Mouse (Mus musculus) neural tube, embryonic 12.5 days (tissue): Measurements from ENCODE around the gene Grem2. TPM values are rescaled to one million over a fixed set of nuclear protein-coding genes. Genes with fewer than 3 reads are reported as not detected.

Experiments used
- ATAC-seq: fragments of 200-750 bp; cut with Nextera tagmentation; 2 replicates; pipeline ENCODE4 v1.8.0; 2017; ENCODE audit warnings: low read depth, mild to moderate bottlenecking, moderate TSS enrichment, moderate library complexity; ENCODE audit not compliant: low FRiP score
- H3K27ac ChIP-seq: fragments of 300-500 bp; sonication (generic); 2 replicates; pipeline ENCODE4 v1.5.1; 2016
- H3K27me3 ChIP-seq: fragments of 300-500 bp; sonication (generic); replicated peaks from 2 replicates; pipeline ENCODE4 v1.6.1; 2016; ENCODE audit warnings: mild to moderate bottlenecking
- H3K36me3 ChIP-seq: fragments of 300-500 bp; sonication (generic); 2 replicates; pipeline ENCODE4 v1.6.1; 2016; ENCODE audit warnings: mild to moderate bottlenecking
- H3K4me1 ChIP-seq: fragments of 300-500 bp; sonication (generic); 2 replicates; pipeline ENCODE4 v1.6.1; 2016
- H3K4me2 ChIP-seq: fragments of 300-500 bp; sonication (generic); replicated peaks from 2 replicates; pipeline ENCODE4 v1.6.1; 2016; ENCODE audit warnings: mild to moderate bottlenecking
- H3K4me3 ChIP-seq: fragments of 300-500 bp; sonication (generic); 2 replicates; pipeline ENCODE4 v1.5.1; 2016
- H3K9ac ChIP-seq: fragments of 300-500 bp; sonication (generic); 2 replicates; pipeline ENCODE4 v1.6.1; 2016; ENCODE audit warnings: mild to moderate bottlenecking
- H3K9me3 ChIP-seq: fragments of 300-500 bp; sonication (generic); 2 replicates; pipeline ENCODE4 v1.6.1; 2016; ENCODE audit warnings: mild to moderate bottlenecking
- WGBS: fragments of 180-500 bp; shearing (Covaris S2); methylation state at CpG from one replicate; pipeline ENCODE4 v1.1.7; 2016; 5-methylcytosine and 5-hydroxymethylcytosine counted together
- polyA plus RNA-seq: library from polyadenylated mRNA; unstranded; fragments of >200 nt; fragmentation: Nextera tagmentation; extraction: Ambion mirVana; gene quantifications from 2 replicates; pipeline ENCODE4 v1.2.1, GENCODE M21; 2016

Gene Grem2
- polyA plus RNA-seq, 1 experiment from 2014 or later = 2.5 TPM

DNA sequence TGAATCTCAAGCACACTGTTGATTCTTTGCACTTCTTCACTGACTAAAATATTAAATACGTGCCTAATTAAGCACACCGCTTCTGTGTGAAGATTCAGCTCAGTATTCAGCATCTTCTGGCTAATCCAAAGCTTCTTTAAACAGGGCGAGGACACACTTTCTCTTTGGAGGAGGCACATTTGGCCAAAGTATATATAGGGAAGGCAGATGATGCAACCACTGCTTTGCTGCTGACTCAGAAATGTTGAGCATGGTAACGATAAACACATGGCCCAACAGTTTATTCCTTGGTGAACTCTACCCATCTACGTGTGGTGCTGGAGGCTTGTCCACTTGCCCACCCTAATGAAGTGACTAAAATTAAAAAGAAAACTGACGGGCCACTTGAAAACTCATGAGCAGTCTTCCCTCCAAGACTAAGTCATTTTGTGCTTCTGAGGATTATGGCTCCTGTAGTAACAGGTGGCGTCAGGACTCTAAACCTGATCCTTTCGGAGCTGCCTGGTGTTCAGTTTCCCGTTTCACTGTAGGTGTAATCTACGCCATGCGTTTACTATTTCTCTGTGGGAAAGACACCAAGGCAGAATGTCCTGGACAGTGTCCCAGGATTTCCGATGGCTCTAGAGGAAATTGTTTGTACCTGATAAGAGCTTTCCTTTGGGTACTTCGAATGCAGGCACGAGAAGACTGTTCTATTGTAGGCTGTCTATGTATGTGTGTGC is 32.8 kb downstream of the Grem2 start:
- no peak overlapping the region for H3K4me2 ChIP-seq
- no peaks in the 10 kb centered on the region for H3K9me3 ChIP-seq
- H3K27ac ChIP-seq = no peak overlapping the region
- no peaks in the 10 kb centered on the region for H3K4me1 ChIP-seq
- no peaks in the 10 kb centered on the region for H3K36me3 ChIP-seq
- no peaks in the 10 kb centered on the region for H3K27me3 ChIP-seq
- ATAC-seq = no peak
- H3K9ac ChIP-seq = no peak overlapping the region
- WGBS = 92% methylated on average over 14 of the region's 14 CpGs
- H3K4me3 ChIP-seq = no peak overlapping the region

DNA sequence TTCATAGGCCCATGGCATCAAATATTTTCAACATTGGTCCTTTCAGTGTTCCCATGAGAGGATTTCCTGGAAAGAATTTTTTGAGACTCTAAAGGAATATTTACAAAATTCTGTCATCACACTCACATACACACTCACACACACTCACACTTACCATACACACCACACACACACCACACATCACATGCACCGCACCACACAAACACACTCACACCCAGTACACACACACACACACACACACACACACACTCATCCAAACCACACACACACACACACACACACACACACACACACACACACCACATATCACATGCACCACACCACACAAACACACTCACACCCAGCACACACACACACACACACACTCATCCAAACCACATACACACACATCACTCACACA is 33.5 kb downstream of the Grem2 start:
- Histone ChIP-seq H3K9me3 (no peaks in the 10 kb centered on the region), H3K27me3 (no peaks in the 10 kb centered on the region), H3K4me1 (no peaks in the 10 kb centered on the region), H3K27ac (no peak overlapping the region), H3K4me2 (no peak overlapping the region), H3K4me3 (no peak overlapping the region), H3K36me3 (no peaks in the 10 kb centered on the region), H3K9ac (no peak overlapping the region)
- ATAC-seq = no peak
- WGBS = 100% methylated on average over 1 of the region's 1 CpGs

DNA sequence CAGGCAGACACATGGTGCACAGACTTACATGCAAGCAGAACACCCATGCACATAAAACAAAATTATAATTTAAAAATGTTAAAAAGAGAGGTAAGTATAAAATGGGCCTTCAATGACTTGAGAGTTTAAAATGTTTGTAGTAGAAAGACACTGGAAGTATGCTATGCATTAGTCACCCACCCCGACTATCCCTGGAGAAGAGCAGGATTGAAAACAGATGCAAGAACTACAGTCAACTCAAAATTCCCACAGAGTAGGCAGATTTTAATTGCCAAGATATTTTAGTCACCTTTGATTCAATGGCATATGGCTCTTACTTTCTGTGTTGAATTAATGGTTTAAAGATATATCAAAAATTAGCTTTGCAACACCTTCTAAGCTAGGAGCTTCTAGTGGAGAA is 39.1 kb downstream of the Grem2 start:
- WGBS = 77% methylated on average over 1 of the region's 1 CpGs
- Histone ChIP-seq H3K4me3 (no peak overlapping the region), H3K36me3 (no peaks in the 10 kb centered on the region), H3K27ac (no peak overlapping the region), H3K4me2 (no peak overlapping the region), H3K4me1 (no peaks in the 10 kb centered on the region), H3K9ac (no peak overlapping the region), H3K9me3 (no peaks in the 10 kb centered on the region), H3K27me3 (no peaks in the 10 kb centered on the region)
- no peak for ATAC-seq

DNA sequence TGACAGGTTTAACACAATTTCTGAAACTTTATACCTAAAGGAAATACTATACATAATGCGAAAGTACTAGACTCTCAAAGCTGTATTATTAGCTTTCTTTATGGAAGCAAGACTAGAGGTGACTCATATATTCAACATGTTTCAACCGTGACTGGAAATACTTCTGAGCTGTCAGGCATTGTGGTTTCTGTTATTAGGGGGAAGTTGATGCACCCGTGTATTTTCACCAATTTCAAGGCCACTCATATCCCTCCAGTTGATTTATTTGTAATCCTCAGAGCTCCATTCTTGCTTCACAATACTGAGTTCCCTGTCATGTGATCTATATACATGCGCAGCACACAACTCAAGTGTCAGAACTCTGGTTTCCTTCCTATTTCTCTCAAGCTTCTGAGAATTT is 46.4 kb downstream of the Grem2 start:
- H3K4me2 ChIP-seq = no peak overlapping the region
- no peak overlapping the region for H3K27ac ChIP-seq
- no peaks in the 10 kb centered on the region for H3K9me3 ChIP-seq
- no peak overlapping the region for H3K4me3 ChIP-seq
- no peaks in the 10 kb centered on the region for H3K4me1 ChIP-seq
- no peak overlapping the region for H3K9ac ChIP-seq
- no peak for ATAC-seq
- no peaks in the 10 kb centered on the region for H3K36me3 ChIP-seq
- 84% methylated on average over 4 of the region's 4 CpGs for WGBS
- H3K27me3 ChIP-seq = no peaks in the 10 kb centered on the region

DNA sequence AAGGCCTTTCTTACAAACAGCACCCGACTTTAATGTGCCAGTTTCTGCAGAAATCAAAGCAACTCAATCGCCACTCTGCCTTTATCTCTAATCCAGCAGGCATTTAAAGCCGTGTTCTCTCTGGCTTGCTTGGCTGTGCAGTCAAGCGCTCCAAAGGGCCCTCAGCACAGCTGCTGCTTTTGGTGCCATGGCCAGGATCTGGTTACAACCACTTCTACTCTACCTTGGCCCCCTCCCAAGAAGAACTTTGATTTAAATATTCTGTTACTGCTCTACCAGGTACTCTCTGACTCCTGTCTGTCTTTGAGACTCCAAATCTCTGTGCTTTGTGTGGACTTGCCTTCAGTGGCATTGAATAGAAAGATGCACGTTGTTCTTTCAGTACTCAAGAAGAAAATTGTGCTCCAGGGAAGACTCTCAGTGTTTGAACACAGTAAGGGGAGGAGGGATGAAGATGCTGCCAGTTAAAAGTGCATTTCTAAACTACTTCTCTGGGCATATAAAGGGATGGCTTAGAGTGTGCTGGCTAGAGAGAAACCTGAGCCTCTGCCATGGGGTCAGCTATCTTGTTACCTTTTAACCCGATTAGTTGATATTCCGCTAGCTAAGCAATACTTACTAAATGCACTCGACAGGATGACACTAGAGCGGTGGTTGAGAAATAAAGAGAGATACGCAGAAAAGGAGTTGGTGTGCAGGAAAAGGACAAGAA is 61.1 kb downstream of the Grem2 start:
- WGBS = 90% methylated on average over 10 of the region's 10 CpGs
- H3K4me1 ChIP-seq = no peaks in the 10 kb centered on the region
- H3K9ac ChIP-seq = no peak overlapping the region
- H3K9me3 ChIP-seq = no peaks in the 10 kb centered on the region
- H3K4me3 ChIP-seq = no peak overlapping the region
- H3K27ac ChIP-seq = no peak overlapping the region
- no peak for ATAC-seq
- H3K4me2 ChIP-seq = no peak overlapping the region
- no peaks in the 10 kb centered on the region for H3K27me3 ChIP-seq
- H3K36me3 ChIP-seq = no peaks in the 10 kb centered on the region

DNA sequence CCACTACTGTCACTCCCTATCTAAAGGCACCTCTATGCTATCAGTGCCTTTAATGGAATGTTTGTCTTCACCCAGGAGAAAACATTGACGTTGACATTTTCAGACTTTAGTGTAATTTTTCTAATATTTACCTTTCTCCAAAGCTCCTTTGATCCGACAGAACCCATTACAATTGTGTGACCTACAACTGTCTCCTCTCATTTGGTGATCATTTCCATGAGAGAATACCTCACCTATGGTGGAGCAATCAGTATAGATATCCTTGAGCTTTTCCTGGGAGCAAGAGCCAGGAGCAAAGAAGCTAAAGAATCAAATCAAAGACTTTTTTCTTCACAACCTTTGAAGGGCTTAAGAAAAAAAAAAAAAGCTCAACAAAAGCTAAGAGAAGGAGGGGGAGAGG is 65.4 kb downstream of the Grem2 start:
- H3K4me3 ChIP-seq = no peak overlapping the region
- no peak for ATAC-seq
- 82% methylated on average over 2 of the region's 2 CpGs for WGBS

DNA sequence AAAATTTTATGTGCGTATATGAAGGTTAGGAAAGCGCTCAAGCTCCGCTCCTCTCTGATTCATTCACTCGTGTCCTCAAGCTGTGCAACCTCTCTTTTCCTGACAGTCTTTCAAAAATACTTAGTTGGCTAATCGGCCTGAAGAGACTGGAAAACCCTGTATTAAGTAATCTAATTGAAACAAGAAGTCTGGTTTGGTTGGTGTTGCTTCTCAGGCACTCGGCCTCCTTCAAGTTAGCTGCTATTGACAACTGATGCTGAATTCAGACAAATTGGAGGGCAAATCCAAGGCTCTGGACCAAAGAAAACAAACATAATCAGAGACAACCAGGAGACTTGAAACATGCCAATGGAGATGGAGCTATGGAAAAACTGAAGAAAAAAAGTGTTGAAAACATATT is 76.8 kb downstream of the Grem2 start:
- no peaks in the 10 kb centered on the region for H3K4me1 ChIP-seq
- H3K4me3 ChIP-seq = no peak overlapping the region
- no peak overlapping the region for H3K4me2 ChIP-seq
- H3K9ac ChIP-seq = no peak overlapping the region
- H3K36me3 ChIP-seq = no peaks in the 10 kb centered on the region
- H3K27ac ChIP-seq = no peak overlapping the region
- ATAC-seq = no peak
- 88% methylated on average over 6 of the region's 6 CpGs for WGBS
- H3K27me3 ChIP-seq = no peaks in the 10 kb centered on the region
- H3K9me3 ChIP-seq = no peaks in the 10 kb centered on the region

More for the DNA sequence above, 65.4 kb downstream of the Grem2 start:
- H3K36me3 ChIP-seq = no peaks in the 10 kb centered on the region
- H3K9me3 ChIP-seq = no peaks in the 10 kb centered on the region
- H3K9ac ChIP-seq = no peak overlapping the region
- no peaks in the 10 kb centered on the region for H3K27me3 ChIP-seq
- H3K4me2 ChIP-seq = no peak overlapping the region
- H3K27ac ChIP-seq = no peak overlapping the region
- H3K4me1 ChIP-seq = no peaks in the 10 kb centered on the region

DNA sequence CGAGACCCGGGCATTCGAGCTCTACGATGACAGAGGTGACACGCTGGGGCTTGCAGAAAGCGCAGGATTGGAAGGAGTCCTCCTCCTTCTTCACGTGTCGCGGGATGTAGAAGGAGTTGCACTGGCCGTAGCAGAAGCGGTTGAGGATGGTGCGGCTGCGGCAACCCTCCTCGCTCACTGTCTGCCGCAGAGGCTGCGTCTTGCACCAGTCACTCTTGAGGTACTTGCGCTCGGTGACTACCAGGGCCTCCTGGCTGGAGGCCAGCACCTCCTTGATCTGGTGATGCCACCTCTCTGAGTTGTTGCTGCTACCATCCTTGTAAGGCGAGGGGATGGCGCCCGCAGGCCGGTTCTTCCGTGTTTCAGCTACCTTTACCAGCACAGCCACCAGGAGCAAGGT is 84.8 kb downstream of the Grem2 start:
- Histone ChIP-seq H3K9ac (no peak overlapping the region), H3K27me3 (no peaks in the 10 kb centered on the region), H3K4me1 (no peaks in the 10 kb centered on the region), H3K4me3 (no peak overlapping the region), H3K27ac (no peak overlapping the region), H3K4me2 (no peak overlapping the region), H3K36me3 (no peaks in the 10 kb centered on the region), H3K9me3 (no peaks in the 10 kb centered on the region)
- ATAC-seq = no peak
- 95% methylated on average over 23 of the region's 23 CpGs for WGBS

DNA sequence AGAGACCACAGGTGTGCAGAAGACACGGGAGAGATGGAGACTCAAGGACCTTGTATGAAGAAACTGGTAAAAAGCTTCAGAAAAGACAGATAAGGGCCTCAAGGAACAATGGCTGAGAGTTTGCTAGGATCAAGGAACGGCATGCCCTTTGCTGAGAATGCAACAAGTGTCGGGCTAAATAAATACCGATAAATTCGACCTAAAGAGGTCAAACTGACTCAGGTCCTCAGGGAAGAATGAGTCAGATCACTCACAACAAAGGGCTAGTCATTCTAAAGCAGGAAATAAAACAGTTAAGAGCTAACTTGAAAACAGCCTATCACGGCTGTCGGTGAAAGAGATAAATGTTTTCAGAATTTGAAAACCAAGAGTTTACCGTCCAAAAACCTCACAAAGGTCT is 95.1 kb downstream of the Grem2 start:
- no peak for ATAC-seq
- Histone ChIP-seq H3K27me3 (no peaks in the 10 kb centered on the region), H3K4me3 (no peak overlapping the region), H3K36me3 (no peaks in the 10 kb centered on the region), H3K9ac (no peak overlapping the region), H3K27ac (no peak overlapping the region), H3K4me2 (no peak overlapping the region), H3K4me1 (no peaks in the 10 kb centered on the region), H3K9me3 (no peaks in the 10 kb centered on the region)
- 37% methylated on average over 8 of the region's 8 CpGs for WGBS

DNA sequence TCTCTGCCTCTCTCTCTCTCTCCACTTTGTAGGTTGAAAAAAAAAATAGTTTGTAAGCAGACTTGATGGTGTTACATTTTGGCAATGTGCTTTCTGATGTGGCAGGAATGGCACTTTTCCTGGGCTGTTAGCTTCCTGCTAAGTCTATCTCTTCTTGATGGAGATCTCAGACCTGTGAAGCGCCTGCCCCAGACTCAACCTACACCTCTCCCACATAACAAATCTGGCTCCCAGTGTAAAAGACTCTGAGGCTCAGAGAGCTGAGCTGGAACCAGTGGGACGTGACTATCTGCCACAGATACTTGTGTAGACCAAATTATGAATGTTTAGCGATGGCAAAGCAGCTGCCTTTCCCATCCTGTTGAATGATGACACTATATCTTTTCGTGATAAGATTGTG is 109.8 kb downstream of the Grem2 start:
- H3K36me3 ChIP-seq = no peaks in the 10 kb centered on the region
- no peak overlapping the region for H3K27ac ChIP-seq
- H3K27me3 ChIP-seq = no peaks in the 10 kb centered on the region
- H3K4me1 ChIP-seq = no peaks in the 10 kb centered on the region
- H3K9me3 ChIP-seq = no peaks in the 10 kb centered on the region
- no peak overlapping the region for H3K4me3 ChIP-seq
- no peak overlapping the region for H3K9ac ChIP-seq
- 89% methylated on average over 4 of the region's 4 CpGs for WGBS
- H3K4me2 ChIP-seq = no peak overlapping the region
- ATAC-seq = no peak

DNA sequence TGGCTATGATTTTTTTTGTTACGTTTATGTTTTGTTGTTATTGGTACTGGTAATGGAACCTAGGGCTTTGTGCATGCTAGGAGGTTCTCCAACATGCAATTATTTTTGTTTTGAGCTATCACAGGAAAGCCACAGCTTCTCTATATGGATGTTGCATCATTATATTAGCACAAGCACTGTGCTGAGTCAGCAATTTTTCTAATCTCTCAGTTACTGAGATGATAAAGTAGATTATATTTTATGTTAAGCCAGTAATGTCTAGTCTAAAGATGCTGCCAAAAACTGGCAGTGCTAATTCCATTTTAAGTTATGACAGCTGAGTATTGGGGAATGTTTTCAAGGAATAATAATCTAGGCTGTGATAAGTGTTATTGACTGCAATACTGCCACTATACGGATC is 133.0 kb downstream of the Grem2 start:
- 92% methylated on average over 2 of the region's 2 CpGs for WGBS
- no peak overlapping the region for H3K9ac ChIP-seq
- peaks cover 4% of the 10 kb centered on the region; the same call in 1 of the 2 replicates for H3K36me3 ChIP-seq
- H3K27me3 ChIP-seq = no peaks in the 10 kb centered on the region
- no peaks in the 10 kb centered on the region for H3K4me1 ChIP-seq
- no peak for ATAC-seq
- H3K27ac ChIP-seq = no peak overlapping the region
- no peak overlapping the region for H3K4me3 ChIP-seq
- no peaks in the 10 kb centered on the region for H3K9me3 ChIP-seq
- H3K4me2 ChIP-seq = no peak overlapping the region
